Mouse (Mus musculus): ENCODE data around the gene Hlcs.

Hlcs gene

DNA sequence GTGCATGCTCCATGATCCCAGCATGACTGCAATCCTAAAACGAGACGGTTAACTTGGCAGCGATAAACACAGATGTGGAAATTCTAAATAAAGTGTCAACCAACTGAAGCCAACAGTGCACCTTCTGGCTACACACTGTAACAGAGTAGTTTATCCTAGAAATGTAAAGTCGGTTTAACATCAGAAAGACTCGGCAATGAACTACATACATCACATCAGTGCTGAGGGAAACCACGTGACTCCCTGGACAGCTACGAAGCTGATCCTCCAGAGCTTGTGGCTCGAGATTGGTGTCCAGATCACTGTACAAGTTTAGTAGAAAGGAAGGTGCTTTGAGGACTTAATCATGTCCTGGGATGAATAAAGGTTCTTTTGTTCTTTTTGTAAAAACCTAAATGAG, 155.6 kb downstream of the Hlcs start:
- no peak for DNase-seq

GRCm38 (mm10) chr16:94155041-94155653, 158.2 kb downstream of the Hlcs start:
- peak; percentile 54 to 65 for DNase-seq

- DNase-seq: peak; percentile 44 to 61
Measured at GRCm38 (mm10) chr16:94150125-94151103, 163.0 kb downstream of the Hlcs start.

- DNase-seq: peak; percentile 44 to 63
Measured at GRCm38 (mm10) chr16:94148139-94148538, 165.2 kb downstream of the Hlcs start.

- peak; percentile 42 to 59 for DNase-seq
Measured at GRCm38 (mm10) chr16:94143325-94143724, 170.0 kb downstream of the Hlcs start.

DNA sequence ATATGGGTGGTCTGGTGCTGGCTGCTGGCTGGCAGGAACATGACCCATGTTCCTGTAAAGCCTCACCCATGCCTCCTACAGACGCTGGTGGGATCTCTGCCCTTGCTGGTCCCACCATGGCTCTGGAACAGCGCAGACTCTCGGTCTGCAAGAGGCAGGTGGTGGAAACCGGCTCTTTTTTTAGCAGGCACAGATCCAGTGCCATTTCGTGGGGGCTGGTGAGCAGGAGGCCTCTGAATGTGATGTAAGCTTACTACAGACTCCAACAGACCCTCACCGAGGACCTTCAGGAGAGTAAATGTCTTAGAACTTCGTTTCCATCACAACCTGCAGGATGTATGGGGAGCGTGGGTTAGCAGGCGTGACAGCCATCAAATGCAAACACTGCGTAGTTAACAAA, 172.6 kb downstream of the Hlcs start:
- DNase-seq: no peak

DNA sequence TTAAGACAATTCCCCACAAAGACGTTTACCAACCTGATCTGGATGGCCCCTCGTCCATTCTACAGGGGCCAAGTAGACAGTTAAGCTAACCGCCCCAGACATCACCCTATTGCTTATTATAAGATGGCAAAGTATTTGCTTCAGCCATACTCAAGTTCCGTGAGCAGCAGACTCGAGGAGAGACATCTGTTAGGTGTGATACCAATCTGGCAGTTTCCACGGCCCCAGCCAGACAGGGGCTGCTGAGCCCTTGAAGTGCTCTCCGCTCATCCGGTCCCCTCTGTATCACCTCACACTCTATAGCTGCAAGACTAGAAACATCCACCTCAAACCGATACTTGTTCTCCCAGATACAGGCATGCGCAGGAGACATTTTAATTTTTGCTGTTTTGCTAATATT, 179.2 kb downstream of the Hlcs start:
- DNase-seq: no peak

- DNase-seq: no peak
Measured at GRCm38 (mm10) chr16:94128236-94128835, 185.0 kb downstream of the Hlcs start.

- no peak for DNase-seq
Measured at GRCm38 (mm10) chr16:94126200-94126599, 187.2 kb downstream of the Hlcs start.

DNA sequence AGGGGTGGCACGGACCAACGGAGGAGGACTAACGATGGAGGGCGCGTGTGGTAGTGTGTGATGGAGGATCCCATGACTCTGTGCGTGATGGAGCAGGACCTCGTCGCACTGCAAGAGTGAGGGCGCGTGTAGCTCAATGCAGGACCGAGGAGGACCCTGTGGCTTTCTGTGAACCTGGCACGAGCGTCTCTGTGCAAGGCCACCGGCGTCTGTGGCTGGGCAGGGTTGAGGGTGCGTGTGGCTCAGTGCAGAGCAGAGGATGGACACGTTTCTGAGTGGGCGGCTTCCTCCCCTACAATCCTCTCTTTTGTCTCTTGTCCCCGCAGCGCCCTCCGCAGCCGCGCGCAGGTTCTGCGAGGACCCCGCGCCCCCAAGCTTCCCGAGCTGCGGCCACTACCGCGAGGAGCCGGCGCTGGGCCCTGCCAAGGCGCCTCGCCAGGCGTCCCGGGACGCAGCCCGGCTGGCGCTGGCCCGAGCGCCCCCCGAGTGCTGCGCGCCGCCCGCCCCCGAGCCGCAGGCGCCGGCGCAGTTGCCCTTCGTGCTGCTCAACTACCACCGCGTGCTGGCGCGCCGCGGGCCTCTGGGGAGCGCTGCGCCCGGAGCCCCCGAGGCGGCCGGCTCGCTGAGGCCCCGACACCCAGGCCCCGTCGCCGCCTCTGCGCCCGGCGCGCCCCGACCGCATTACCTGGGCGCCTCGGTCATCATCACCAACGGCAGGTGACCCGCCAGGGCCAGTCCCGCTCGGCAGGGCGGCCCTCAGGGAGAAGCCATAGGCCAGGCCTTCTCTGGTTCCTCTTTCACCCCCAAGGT, 188.0 kb downstream of the Hlcs start:
- DNase-seq: peak; percentile 30 to 47

- DNase-seq: peak; percentile 34 to 58
Measured at GRCm38 (mm10) chr16:94123247-94123646, 190.1 kb downstream of the Hlcs start.

- DNase-seq: no peak
Measured at GRCm38 (mm10) chr16:94122347-94122746, 191.0 kb downstream of the Hlcs start.

DNA sequence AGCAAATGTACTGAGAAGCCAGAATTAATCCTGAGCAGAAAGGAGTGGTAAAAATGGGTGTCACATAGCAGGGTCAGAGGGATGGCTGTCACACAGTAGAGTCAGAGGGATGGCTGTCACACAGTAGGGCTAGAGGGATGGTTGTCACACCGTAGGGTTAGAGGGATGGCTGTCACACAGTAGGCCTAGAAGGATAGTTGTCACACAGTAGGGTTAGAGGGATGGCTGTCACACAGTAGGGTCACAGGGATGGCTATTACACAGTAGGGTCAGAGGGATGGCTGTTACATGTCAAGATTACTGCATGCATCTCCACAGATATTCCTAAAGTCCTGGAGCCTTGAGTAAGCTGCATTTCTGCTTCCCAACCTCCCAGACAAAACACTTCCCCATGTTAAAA, 195.0 kb downstream of the Hlcs start:
- no peak for DNase-seq

GRCm38 (mm10) chr16:94117333-94117732, 196.0 kb downstream of the Hlcs start:
- DNase-seq: no peak

- DNase-seq: no peak
Measured at GRCm38 (mm10) chr16:94114693-94115092, 198.7 kb downstream of the Hlcs start.

GRCm38 (mm10) chr16:94113160-94113559, 200.2 kb downstream of the Hlcs start:
- DNase-seq: no peak

GRCm38 (mm10) chr16:94097724-94098455, 215.5 kb downstream of the Hlcs start:
- peak; percentile 48 to 73 for DNase-seq

DNA sequence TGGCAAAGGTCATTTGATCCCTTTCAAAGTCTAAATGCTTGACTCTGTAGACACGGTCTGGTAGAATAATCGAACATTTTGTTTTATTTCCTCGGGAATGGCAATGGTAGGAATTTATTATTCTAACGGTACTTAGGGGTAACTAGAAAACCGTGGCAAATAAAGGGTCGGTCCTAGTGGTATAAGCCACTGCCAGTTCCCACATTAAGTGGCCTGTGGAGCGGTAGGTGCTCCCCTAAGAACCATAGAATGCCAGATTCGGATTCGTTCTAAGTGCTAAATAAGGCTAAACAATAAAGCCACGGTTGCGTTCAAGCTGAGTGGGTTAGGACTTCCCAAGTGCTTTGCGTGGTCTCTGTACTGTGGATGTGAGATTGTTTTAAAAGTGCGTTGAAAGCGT, 216.9 kb downstream of the Hlcs start:
- no peak for DNase-seq

DNA sequence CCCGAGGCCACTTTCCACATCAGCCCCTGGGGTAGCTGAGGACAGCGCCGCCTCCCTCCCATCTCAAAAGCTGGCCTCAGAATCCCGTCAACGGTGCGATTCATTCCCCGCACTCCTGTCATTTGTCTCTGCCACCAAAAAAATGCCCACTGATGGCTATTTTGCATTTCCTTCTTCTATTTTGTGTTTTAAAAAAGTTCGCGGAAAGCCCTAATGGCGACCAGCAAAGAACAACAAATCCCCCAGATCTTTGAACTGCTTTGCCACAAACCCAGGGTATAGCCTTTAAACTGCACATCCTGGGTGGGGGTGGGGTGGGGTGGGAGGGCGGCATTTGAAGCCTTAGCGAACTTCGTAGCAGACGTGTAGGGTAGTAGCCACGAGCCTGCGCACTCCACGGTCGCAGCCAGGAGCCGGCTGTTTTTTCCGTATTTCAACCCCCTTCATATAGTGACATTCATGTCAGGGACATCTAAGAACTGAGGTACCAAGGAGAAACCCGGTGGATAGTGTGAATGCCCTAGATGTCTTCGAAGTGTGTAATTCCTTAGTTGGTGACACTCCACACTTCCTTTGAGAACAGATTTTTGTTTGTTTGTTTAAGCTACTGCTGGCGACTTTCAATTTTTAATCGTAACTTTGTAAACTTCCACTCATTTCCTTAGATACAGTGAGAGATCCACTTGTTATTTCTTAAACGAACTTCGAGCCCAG, 218.1 kb downstream of the Hlcs start:
- DNase-seq: peak; percentile 35 to 51

DNA sequence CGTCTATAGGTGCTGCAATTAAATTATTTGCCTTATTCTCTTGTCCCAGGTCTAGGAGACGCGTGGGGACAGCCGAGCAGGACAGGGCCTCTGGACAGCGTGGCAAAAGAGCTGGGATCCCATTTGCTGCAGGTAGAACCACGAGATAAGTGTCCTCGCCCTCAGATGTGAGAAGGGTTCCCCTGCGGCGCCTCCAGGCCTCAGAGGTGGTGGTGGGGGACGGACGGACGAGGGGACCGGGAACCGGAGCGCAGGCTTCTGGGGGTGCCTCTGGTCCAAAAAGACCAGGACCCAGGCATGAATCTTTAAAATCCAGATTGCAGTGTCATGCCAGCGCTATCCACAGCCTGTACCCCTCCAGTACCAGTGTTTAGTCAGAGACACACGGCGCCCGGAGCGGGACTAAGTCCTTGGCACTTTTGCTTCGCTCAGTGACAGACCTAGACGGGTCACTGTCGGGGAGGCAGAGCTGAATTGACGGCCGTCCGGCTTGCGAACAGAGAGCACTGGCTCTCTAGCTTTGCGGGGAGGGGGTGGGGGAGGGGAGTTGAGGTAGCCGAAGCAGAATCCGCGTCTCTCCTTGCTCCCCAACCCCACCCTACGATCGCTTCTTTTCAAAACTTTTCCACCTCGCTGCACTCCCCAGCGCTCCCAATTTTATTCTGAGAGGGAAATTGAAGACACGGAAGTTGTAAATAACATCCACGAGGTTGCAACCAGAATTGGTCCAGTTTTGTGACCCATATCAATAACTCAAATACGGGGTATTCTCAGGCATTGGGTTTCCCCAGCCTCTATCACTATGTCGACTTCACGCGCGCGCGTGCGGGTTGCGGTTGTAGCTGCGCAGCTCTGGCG, 218.9 kb downstream of the Hlcs start:
- DNase-seq: no peak

Measured in kidney, postnatal 4 days (tissue).